Mouse (Mus musculus) olfactory bulb, adult 2 months (tissue): ENCODE measurements around the gene Pcnx3. TPM values are rescaled to one million over a fixed set of nuclear protein-coding genes. Genes with fewer than 3 reads are reported as not detected.

Experiments used
- H3K27ac ChIP-seq: fragments of 200-500 bp; 2 replicates; pipeline ENCODE4 v1.5.1; 2012; ENCODE audit warnings: low read depth, low read length; ENCODE audit not compliant: insufficient read depth
- H3K4me1 ChIP-seq: fragments of 200-500 bp; 2 replicates; pipeline ENCODE4 v1.6.1; 2012; ENCODE audit warnings: low read length; ENCODE audit not compliant: control insufficient read depth, insufficient read depth
- H3K4me3 ChIP-seq: fragments of 200-500 bp; 2 replicates; pipeline ENCODE4 v1.5.1; 2012; ENCODE audit warnings: mild to moderate bottlenecking, low read depth, low read length, moderate library complexity; ENCODE audit not compliant: insufficient read depth
- CTCF ChIP-seq: fragments of 200-500 bp; IDR thresholded peaks from 2 replicates; pipeline ENCODE4 v1.5.1; 2012; ENCODE audit warnings: low read depth, mild to moderate bottlenecking, low read length, moderate library complexity; ENCODE audit not compliant: insufficient read depth
- POLR2A ChIP-seq: fragments of 200-500 bp; IDR thresholded peaks from 2 replicates; pipeline ENCODE4 v1.6.1; 2012; ENCODE audit warnings: mild to moderate bottlenecking, low read depth, low read length, moderate library complexity; ENCODE audit not compliant: insufficient read depth
- WGBS: fragments of 180-500 bp; shearing (Covaris S2); methylation state at CpG from one replicate; pipeline ENCODE4 v1.1.7; 2018; 5-methylcytosine and 5-hydroxymethylcytosine counted together
- polyA plus RNA-seq: library from polyadenylated mRNA; stranded (reverse); fragments of >200 nt; gene quantifications from 2 replicates; pipeline ENCODE4 v1.2.4, GENCODE M21; 2012; ENCODE audit warnings: low replicate concordance; ENCODE audit not compliant: missing spikeins, insufficient read depth, insufficient read length

Gene Pcnx3
- polyA plus RNA-seq, 1 experiment, result not detected

GRCm38 (mm10) chr19:5715793-5716688 is 27.3 kb upstream of the Pcnx3 start:
- Histone ChIP-seq H3K4me1 (peaks cover 24% of the 10 kb centered on the region), H3K4me3 (peak overlapping the region; percentile 31), H3K27ac (no peak overlapping the region)
- 26% methylated on average over 43 of the region's 43 CpGs for WGBS
- TF ChIP-seq CTCF (peak; percentile 50; the same call in 1 of the 2 replicates), POLR2A (no peak)

GRCm38 (mm10) chr19:5713730-5714129 is 25.0 kb upstream of the Pcnx3 start:
- Histone ChIP-seq H3K27ac (no peak overlapping the region), H3K4me3 (no peak overlapping the region), H3K4me1 (peaks cover 24% of the 10 kb centered on the region)
- 16% methylated on average over 2 of the region's 2 CpGs for WGBS
- no peak for TF ChIP-seq POLR2A
- TF ChIP-seq CTCF, result no peak

GRCm38 (mm10) chr19:5713255-5713654 is 24.5 kb upstream of the Pcnx3 start:
- TF ChIP-seq CTCF (no peak), POLR2A (no peak)
- peaks cover 24% of the 10 kb centered on the region for H3K4me1 ChIP-seq
- WGBS, result 73% methylated on average over 5 of the region's 5 CpGs
- no peak overlapping the region for H3K27ac ChIP-seq
- H3K4me3 ChIP-seq, result no peak overlapping the region

GRCm38 (mm10) chr19:5711907-5712460 is 23.3 kb upstream of the Pcnx3 start:
- Histone ChIP-seq H3K4me3 (no peak overlapping the region), H3K27ac (no peak overlapping the region), H3K4me1 (peaks cover 20% of the 10 kb centered on the region)
- TF ChIP-seq CTCF (no peak), POLR2A (no peak)
- WGBS, result 92% methylated on average over 14 of the region's 14 CpGs

GRCm38 (mm10) chr19:5711218-5711617 is 22.5 kb upstream of the Pcnx3 start:
- no peak for TF ChIP-seq CTCF
- TF ChIP-seq POLR2A, result no peak
- no peak overlapping the region for H3K4me3 ChIP-seq
- WGBS, result 11% methylated on average over 3 of the region's 3 CpGs
- H3K27ac ChIP-seq, result no peak overlapping the region
- H3K4me1 ChIP-seq, result peaks cover 15% of the 10 kb centered on the region

GRCm38 (mm10) chr19:5710581-5710980 is 21.9 kb upstream of the Pcnx3 start:
- peaks cover 8% of the 10 kb centered on the region for H3K4me1 ChIP-seq
- no peak overlapping the region for H3K4me3 ChIP-seq
- H3K27ac ChIP-seq, result no peak overlapping the region
- TF ChIP-seq CTCF, result no peak
- no peak for TF ChIP-seq POLR2A
- 80% methylated on average over 8 of the region's 8 CpGs for WGBS

- TF ChIP-seq POLR2A, result no peak
- no peak for TF ChIP-seq CTCF
- no peak overlapping the region for H3K4me3 ChIP-seq
- H3K27ac ChIP-seq, result no peak overlapping the region
- H3K4me1 ChIP-seq, result peaks cover 7% of the 10 kb centered on the region
- 91% methylated on average over 6 of the region's 6 CpGs for WGBS
These were observed 21.4 kb upstream of the Pcnx3 start for GRCm38 (mm10) chr19:5710068-5710467.

GRCm38 (mm10) chr19:5704801-5705571 is 16.3 kb upstream of the Pcnx3 start:
- Histone ChIP-seq H3K4me1 (peaks cover 9% of the 10 kb centered on the region), H3K27ac (no peak overlapping the region), H3K4me3 (no peak overlapping the region)
- WGBS, result 42% methylated on average over 10 of the region's 10 CpGs
- TF ChIP-seq CTCF, result no peak
- no peak for TF ChIP-seq POLR2A
